In genomic region chr3:70103983-70104827, GRCm38 (mm10) we compare ENCODE assay signal across 8 mouse cellular contexts.
DNase-seq lines count a peak whose midpoint lies in the region; ATAC-seq and TF ChIP-seq lines count a peak whose summit lies in the region.

No protein-coding gene starts in this region.

- peak; percentile 55 for DNase-seq in ovary, postnatal 10 days (ENCODE audit: low spot score)
- no peak for DNase-seq in ovary, adult 18-20 months (ENCODE audit: low spot score)
- peak; percentile 68 to 84 for DNase-seq in cerebellum, postnatal 4 days (ENCODE audit: low spot score in 2 of 2)
- DNase-seq in gastrocnemius, adult 8-10 months (ENCODE audit: low spot score in 2 of 2), result peak; percentile 9 to 13
- DNase-seq in left cerebral cortex, postnatal 25 days (ENCODE audit: low spot score in 2 of 2), result peak; percentile 84 to 94
- peak; percentile 86 for DNase-seq in mesoderm, embryonic 11.5 days (ENCODE audit: low read depth, low spot score)

- WGBS in intestine, embryonic 15.5 days, result 4% methylated on average over 21 of the region's 21 CpGs
- 4% methylated on average over 21 of the region's 21 CpGs for WGBS in small intestine, adult 2 months

- peak overlapping the region; percentile 43 for H3K9ac ChIP-seq in intestine, embryonic 15.5 days

- no peaks in the 10 kb centered on the region for H3K4me1 ChIP-seq in intestine, embryonic 15.5 days (replicated peaks)
- H3K4me1 ChIP-seq in small intestine, adult 2 months (ENCODE audit: control insufficient read depth, insufficient read depth, insufficient read length, low read length), result no peaks in the 10 kb centered on the region; the same call in 1 of the 2 replicates

- no peak for TF ChIP-seq POLR2A in small intestine, adult 2 months (IDR thresholded peaks at IDR 0.05; ENCODE audit: low read depth, low read length)

- H3K27ac ChIP-seq in intestine, embryonic 15.5 days, result no peak overlapping the region
- no peak overlapping the region for H3K27ac ChIP-seq in small intestine, adult 2 months (ENCODE audit: insufficient read depth, low read depth, low read length)

- no peaks in the 10 kb centered on the region for H3K27me3 ChIP-seq in intestine, embryonic 15.5 days (replicated peaks)
- no peaks in the 10 kb centered on the region for H3K27me3 ChIP-seq in small intestine, adult 2 months (ENCODE audit: control insufficient read depth, insufficient read depth, low read length)

- intact Hi-C loops in left cerebral cortex, postnatal 25 days (cut with DNase I), result loop anchor here (2.0 to 10.0 kb wide), 5 partner anchors 69 to 988 kb away; no protein-coding TSS in a partner anchor

- H3K9me3 ChIP-seq in intestine, embryonic 15.5 days, result no peaks in the 10 kb centered on the region

- H3K4me3 ChIP-seq in intestine, embryonic 15.5 days (replicated peaks), result peak overlapping the region; percentile 39
- H3K4me3 ChIP-seq in small intestine, adult 2 months (ENCODE audit: low read depth, low read length), result peak overlapping the region; percentile 43; the same call in 1 of the 2 replicates

- no peak for TF ChIP-seq CTCF in small intestine, adult 2 months (IDR thresholded peaks at IDR 0.05; ENCODE audit: extremely low read depth, insufficient read length, insufficient replicate concordance, low read depth, low read length)

- ATAC-seq in intestine, embryonic 15.5 days, result peak; percentile 70

- peak overlapping the region; percentile 87 for H3K4me2 ChIP-seq in intestine, embryonic 15.5 days (replicated peaks)

- H3K36me3 ChIP-seq in intestine, embryonic 15.5 days, result no peaks in the 10 kb centered on the region
- no peaks in the 10 kb centered on the region for H3K36me3 ChIP-seq in small intestine, adult 2 months (ENCODE audit: control insufficient read depth, insufficient read depth, low read length)
